Mouse (Mus musculus): ENCODE measurements around the gene Degs1. TPM values are rescaled to one million over a fixed set of nuclear protein-coding genes. Genes with fewer than 3 reads are reported as not detected.

Gene Degs1
- polyA plus RNA-seq, 1 experiment = not detected

DNA sequence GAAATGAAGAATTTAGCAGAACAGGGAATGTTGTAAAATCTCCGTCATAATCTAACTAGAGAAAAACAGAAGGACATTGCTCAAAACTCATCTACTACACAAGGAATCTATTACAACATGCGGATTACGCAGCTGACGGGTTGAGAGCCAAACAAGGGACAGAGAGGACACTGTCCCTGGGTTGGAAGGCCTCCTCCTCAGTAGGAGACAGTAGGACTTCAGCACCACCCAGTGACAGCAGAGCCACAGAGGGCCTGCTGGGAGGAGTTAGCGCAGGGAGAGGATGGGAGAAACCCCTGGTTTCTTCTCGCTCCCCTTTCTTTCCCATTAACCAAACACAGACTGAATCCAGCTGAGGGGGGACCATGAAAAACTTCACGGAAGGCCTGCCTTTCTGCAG, 5.2 kb upstream of the Degs1 start:
- TF ChIP-seq CTCF (IDR thresholded peaks at IDR 0.05; ENCODE audit: insufficient read depth, low read depth, low read length) = no peak
- TF ChIP-seq POLR2A (IDR thresholded peaks at IDR 0.05; ENCODE audit: insufficient read depth, low read depth, low read length) = no peak
- 84% methylated on average over 7 of the region's 7 CpGs for WGBS
- no peak overlapping the region for H3K4me3 ChIP-seq (ENCODE audit: insufficient read depth, low read depth, low read length)

DNA sequence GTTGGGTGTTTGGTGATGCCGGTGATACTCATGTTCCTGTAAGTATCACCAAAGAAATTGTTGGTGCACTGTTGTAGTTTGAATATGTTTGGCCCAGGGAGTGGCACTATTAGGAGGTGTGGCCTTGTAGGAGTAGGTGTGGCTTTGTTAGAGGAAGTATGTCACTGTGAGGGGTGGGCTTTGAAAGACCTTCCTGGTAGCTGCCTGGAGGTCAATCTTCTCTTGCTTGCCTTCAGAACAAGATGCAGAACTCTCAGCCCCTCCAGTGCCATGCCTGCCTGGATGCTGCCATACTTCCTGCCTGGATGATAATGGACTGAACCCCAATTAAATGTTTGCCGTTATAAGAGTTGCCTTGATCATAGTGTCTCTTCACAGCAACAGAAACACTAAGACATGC, 2.2 kb upstream of the Degs1 start:
- no peak overlapping the region for H3K4me3 ChIP-seq (ENCODE audit: insufficient read depth, low read depth, low read length)
- 90% methylated on average over 2 of the region's 2 CpGs for WGBS
- H3K27ac ChIP-seq (ENCODE audit: insufficient read depth, low read depth, low read length) = no peak overlapping the region
- TF ChIP-seq CTCF (IDR thresholded peaks at IDR 0.05; ENCODE audit: insufficient read depth, low read depth, low read length) = no peak
- no peak for TF ChIP-seq POLR2A (IDR thresholded peaks at IDR 0.05; ENCODE audit: insufficient read depth, low read depth, low read length)
- peaks cover 11% of the 10 kb centered on the region for H3K4me1 ChIP-seq (ENCODE audit: control insufficient read depth, insufficient read depth, low read length)

More for the DNA sequence above, 5.2 kb upstream of the Degs1 start:
- Histone ChIP-seq H3K4me1 (ENCODE audit: control insufficient read depth, insufficient read depth, low read length) (peaks cover 5% of the 10 kb centered on the region), H3K27ac (ENCODE audit: insufficient read depth, low read depth, low read length) (no peak overlapping the region)

DNA sequence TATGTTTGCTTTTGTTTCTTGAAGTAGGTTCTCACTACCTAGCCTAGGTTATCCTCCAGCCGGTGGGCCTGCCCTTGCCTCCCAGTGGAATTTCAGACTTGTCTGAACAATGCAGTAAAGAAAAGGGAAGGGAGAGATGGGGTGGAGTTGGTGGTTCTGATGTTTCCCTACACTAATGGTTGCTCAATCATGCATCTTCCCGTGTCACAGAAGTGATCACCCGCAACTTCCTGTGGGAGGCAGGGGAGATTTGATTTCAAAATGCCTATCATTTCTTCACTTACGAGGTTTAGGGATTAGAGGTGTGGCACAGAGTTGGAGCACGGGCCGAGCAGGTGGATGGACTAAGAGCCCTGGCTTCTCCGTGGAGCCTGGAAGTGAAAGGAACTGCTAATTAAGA, 627 bp upstream of the Degs1 start:
- peak overlapping the region; percentile 15 for H3K4me3 ChIP-seq (ENCODE audit: insufficient read depth, low read depth, low read length)
- no peak overlapping the region for H3K27ac ChIP-seq (ENCODE audit: insufficient read depth, low read depth, low read length)
- peaks cover 13% of the 10 kb centered on the region for H3K4me1 ChIP-seq (ENCODE audit: control insufficient read depth, insufficient read depth, low read length)
- WGBS = 39% methylated on average over 7 of the region's 7 CpGs
- TF ChIP-seq POLR2A (IDR thresholded peaks at IDR 0.05; ENCODE audit: insufficient read depth, low read depth, low read length) = no peak
- TF ChIP-seq CTCF (IDR thresholded peaks at IDR 0.05; ENCODE audit: insufficient read depth, low read depth, low read length) = no peak

DNA sequence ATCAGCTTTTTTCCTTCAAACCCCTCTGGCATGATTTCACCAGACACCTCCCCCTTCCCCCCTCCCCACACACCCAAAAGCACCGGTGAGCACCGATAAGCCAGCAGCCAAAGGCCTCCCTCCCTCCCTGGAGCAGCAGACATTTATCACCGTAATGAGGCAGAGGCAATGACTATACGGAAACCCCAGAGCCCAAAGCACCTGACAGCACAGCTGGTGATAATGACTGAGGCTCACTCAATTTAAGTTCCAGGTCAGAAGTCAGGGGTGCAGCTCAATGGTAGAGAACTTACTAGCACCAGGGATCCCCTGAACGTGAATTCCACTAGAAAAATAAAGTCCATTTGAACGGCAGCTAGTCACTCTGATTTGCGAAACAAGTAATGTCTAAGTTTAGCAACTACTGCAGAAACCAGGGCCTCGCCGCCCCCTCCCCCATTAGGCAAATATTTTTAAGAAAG, 1.3 kb downstream of the Degs1 start:
- Histone ChIP-seq H3K4me1 (ENCODE audit: control insufficient read depth, insufficient read depth, low read length) (peaks cover 17% of the 10 kb centered on the region), H3K27ac (ENCODE audit: insufficient read depth, low read depth, low read length) (no peak overlapping the region), H3K4me3 (ENCODE audit: insufficient read depth, low read depth, low read length) (peak overlapping the region; percentile 28)
- 21% methylated on average over 9 of the region's 9 CpGs for WGBS
- TF ChIP-seq CTCF (IDR thresholded peaks at IDR 0.05; ENCODE audit: insufficient read depth, low read depth, low read length) (no peak), POLR2A (IDR thresholded peaks at IDR 0.05; ENCODE audit: insufficient read depth, low read depth, low read length) (no peak)

DNA sequence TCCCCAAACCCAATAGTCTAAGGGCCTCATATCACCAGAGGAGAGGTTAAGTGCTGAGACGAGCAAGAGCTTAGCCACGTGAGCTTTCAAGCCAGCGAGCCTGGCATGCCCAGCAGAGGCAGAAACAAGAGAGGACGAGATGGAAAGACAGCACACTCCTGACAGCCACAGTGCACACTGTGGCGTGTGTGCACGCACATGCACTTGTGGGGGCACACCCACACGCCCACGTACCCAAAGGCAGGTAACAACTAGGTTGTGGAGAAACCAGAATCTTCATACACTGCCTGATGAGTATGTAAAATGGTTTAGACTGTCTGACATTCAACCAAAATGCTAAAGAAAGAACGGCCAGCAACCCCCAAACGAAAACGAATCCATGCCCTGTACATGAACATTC, 2.0 kb downstream of the Degs1 start:
- Histone ChIP-seq H3K27ac (ENCODE audit: insufficient read depth, low read depth, low read length) (no peak overlapping the region), H3K4me3 (ENCODE audit: insufficient read depth, low read depth, low read length) (no peak overlapping the region), H3K4me1 (ENCODE audit: control insufficient read depth, insufficient read depth, low read length) (peaks cover 17% of the 10 kb centered on the region)
- 38% methylated on average over 11 of the region's 11 CpGs for WGBS
- TF ChIP-seq POLR2A (IDR thresholded peaks at IDR 0.05; ENCODE audit: insufficient read depth, low read depth, low read length) (no peak), CTCF (IDR thresholded peaks at IDR 0.05; ENCODE audit: insufficient read depth, low read depth, low read length) (no peak)

DNA sequence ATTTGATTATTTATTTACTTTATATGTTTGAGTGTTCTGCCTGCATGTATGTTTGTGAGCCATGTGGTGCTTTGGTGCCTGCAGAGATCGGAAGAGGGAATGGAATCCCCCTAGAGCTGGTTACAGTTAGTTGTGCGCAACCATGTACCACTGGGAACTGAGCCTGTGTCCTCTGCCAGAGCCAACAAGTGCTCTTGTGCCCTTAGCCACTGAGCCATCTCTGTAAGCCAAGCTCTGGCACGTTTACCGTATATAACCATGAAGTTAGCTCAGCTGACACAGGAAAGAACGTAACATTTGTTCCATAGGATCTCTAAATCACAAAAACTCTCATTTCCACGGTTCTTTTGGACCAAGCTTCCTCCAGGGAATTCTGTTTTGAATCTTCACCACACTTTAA, 2.6 kb downstream of the Degs1 start:
- 86% methylated on average over 6 of the region's 6 CpGs for WGBS
- TF ChIP-seq CTCF (IDR thresholded peaks at IDR 0.05; ENCODE audit: insufficient read depth, low read depth, low read length) = no peak
- TF ChIP-seq POLR2A (IDR thresholded peaks at IDR 0.05; ENCODE audit: insufficient read depth, low read depth, low read length) = no peak
- Histone ChIP-seq H3K27ac (ENCODE audit: insufficient read depth, low read depth, low read length) (no peak overlapping the region), H3K4me3 (ENCODE audit: insufficient read depth, low read depth, low read length) (no peak overlapping the region), H3K4me1 (ENCODE audit: control insufficient read depth, insufficient read depth, low read length) (peaks cover 17% of the 10 kb centered on the region)

DNA sequence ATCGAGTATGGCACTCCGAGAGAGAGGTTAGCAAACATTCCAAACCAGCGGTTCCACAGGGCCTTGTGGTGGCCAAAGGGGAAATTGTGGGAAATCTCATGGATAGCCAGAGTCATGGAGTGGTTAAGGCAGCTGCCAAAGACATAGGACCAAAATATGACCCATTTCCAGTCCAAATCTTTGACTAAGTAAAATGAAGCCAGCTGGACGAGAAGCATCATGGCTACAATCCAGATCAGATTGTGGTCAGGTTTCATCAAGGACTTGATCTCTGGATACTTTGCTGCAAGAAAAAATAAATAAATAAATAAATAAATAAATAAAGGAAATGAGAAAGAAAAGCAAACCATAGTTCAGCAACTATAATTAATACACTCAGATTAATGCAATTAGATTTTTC, 3.2 kb downstream of the Degs1 start:
- H3K4me1 ChIP-seq (ENCODE audit: control insufficient read depth, insufficient read depth, low read length) = peaks cover 17% of the 10 kb centered on the region
- WGBS = 94% methylated on average over 4 of the region's 4 CpGs
- no peak for TF ChIP-seq CTCF (IDR thresholded peaks at IDR 0.05; ENCODE audit: insufficient read depth, low read depth, low read length)
- no peak for TF ChIP-seq POLR2A (IDR thresholded peaks at IDR 0.05; ENCODE audit: insufficient read depth, low read depth, low read length)

DNA sequence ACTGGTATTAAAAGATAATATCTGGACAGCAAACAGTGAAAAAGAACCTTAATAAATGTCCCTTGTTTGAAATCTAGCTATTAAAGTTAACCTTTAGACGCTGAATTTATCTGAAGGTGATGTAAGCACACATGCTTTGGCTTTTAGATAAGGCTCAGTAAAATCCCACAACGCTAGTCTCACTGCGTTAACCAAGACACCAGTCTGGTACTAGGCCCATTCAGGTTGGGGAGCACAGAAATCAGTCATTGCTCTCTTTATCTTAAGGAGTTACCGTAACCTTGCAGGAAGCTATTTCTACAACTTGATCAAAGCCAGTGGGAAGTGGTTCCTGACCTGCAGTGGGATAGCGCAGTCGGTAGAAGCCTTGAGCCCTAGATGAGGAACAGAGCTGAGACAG, 7.5 kb downstream of the Degs1 start:
- TF ChIP-seq POLR2A (IDR thresholded peaks at IDR 0.05; ENCODE audit: insufficient read depth, low read depth, low read length) (no peak), CTCF (IDR thresholded peaks at IDR 0.05; ENCODE audit: insufficient read depth, low read depth, low read length) (no peak)
- H3K4me3 ChIP-seq (ENCODE audit: insufficient read depth, low read depth, low read length) = no peak overlapping the region
- no peak overlapping the region for H3K27ac ChIP-seq (ENCODE audit: insufficient read depth, low read depth, low read length)
- peaks cover 9% of the 10 kb centered on the region for H3K4me1 ChIP-seq (ENCODE audit: control insufficient read depth, insufficient read depth, low read length)
- 92% methylated on average over 6 of the region's 6 CpGs for WGBS

More for the DNA sequence above, 3.2 kb downstream of the Degs1 start:
- H3K27ac ChIP-seq (ENCODE audit: insufficient read depth, low read depth, low read length) = no peak overlapping the region
- H3K4me3 ChIP-seq (ENCODE audit: insufficient read depth, low read depth, low read length) = no peak overlapping the region

DNA sequence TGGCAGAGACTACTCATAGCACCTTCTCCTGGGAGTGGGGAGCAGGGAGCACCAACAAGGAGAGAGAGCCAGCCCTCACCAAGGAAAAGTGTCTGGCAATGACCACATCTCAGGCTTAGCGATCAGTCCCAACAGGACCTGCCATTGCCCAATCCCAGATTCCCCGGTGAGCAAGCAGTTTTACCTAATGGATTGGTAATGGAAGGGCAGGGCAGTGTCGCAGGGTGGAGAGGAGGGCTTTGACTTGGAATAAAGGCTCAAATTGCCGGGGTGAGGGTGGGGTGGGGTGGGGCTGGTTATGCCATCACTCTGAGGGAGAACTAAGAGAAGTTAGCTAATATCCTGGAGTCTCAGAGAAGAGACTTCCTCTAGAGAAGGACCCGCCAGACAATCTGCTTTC, 11.0 kb downstream of the Degs1 start:
- Histone ChIP-seq H3K27ac (ENCODE audit: insufficient read depth, low read depth, low read length) (no peak overlapping the region), H3K4me3 (ENCODE audit: insufficient read depth, low read depth, low read length) (no peak overlapping the region), H3K4me1 (ENCODE audit: control insufficient read depth, insufficient read depth, low read length) (peaks cover 3% of the 10 kb centered on the region)
- TF ChIP-seq CTCF (IDR thresholded peaks at IDR 0.05; ENCODE audit: insufficient read depth, low read depth, low read length) = no peak
- no peak for TF ChIP-seq POLR2A (IDR thresholded peaks at IDR 0.05; ENCODE audit: insufficient read depth, low read depth, low read length)
- 67% methylated on average over 5 of the region's 5 CpGs for WGBS

DNA sequence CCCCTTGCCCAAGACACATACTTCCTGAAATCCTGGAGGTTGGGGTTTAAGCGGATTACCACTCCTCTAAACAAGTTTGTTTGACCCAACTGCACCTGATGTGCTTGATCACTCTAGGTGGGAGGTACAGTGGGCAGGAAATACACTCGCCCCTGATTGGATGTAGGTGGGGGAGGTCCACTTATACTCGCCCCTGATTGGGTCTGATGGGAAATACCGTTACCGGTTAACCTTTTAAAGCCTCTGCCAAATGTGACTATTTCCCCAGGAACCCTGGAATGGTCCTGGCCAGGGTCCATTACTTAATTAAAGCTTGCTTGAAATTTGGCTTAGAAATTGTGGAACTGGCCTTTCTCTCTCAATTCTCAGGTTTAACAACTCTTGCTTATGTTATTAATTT, 11.5 kb downstream of the Degs1 start:
- Histone ChIP-seq H3K27ac (ENCODE audit: insufficient read depth, low read depth, low read length) (no peak overlapping the region), H3K4me3 (ENCODE audit: insufficient read depth, low read depth, low read length) (no peak overlapping the region), H3K4me1 (ENCODE audit: control insufficient read depth, insufficient read depth, low read length) (peaks cover 3% of the 10 kb centered on the region)
- TF ChIP-seq CTCF (IDR thresholded peaks at IDR 0.05; ENCODE audit: insufficient read depth, low read depth, low read length) (no peak), POLR2A (IDR thresholded peaks at IDR 0.05; ENCODE audit: insufficient read depth, low read depth, low read length) (no peak)
- WGBS = 56% methylated on average over 5 of the region's 5 CpGs
